19 mouse cellular contexts compared by ENCODE assay signal in genomic region chr6:36832681-36833080, GRCm38 (mm10). TPM values are rescaled to one million over a fixed set of nuclear protein-coding genes. Genes with fewer than 3 reads are reported as not detected.
"Had no signal": no experiment of that assay in that cellular context is flagged by ENCODE, and none has a peak within 500 bp of the region (broad histone marks: within the 10 kb centered on the region; RNA-seq: fewer than 3 reads in every experiment).

No protein-coding gene starts in this region.

- H3K4me1 ChIP-seq: liver, embryonic 12.5 days; liver, embryonic 15.5 days; lung, embryonic 15.5 days; neural tube, embryonic 12.5 days had no signal

- ATAC-seq: intestine, embryonic 16.5 days; liver, embryonic 12.5 days; midbrain, embryonic 16.5 days had no signal

- H3K27ac ChIP-seq: liver, embryonic 12.5 days; liver, embryonic 15.5 days; lung, embryonic 15.5 days; midbrain, embryonic 12.5 days; neural tube, embryonic 12.5 days had no signal

- DNase-seq: kidney, adult 18-20 months; kidney, adult 9 months; kidney, postnatal 14 days; kidney, postnatal 4 days; liver; lung, postnatal 14 days; lung, postnatal 4 days; retina, postnatal 1 day; thymus, adult 18-20 months; thymus, postnatal 36 days had no signal

- H3K36me3 ChIP-seq: liver, embryonic 12.5 days; liver, embryonic 15.5 days; lung, embryonic 15.5 days; midbrain, embryonic 12.5 days; neural tube, embryonic 12.5 days had no signal

- H3K4me2 ChIP-seq: liver, embryonic 12.5 days; liver, embryonic 15.5 days; lung, embryonic 15.5 days; midbrain, embryonic 12.5 days; neural tube, embryonic 12.5 days had no signal

- H3K9ac ChIP-seq: liver, embryonic 12.5 days; liver, embryonic 15.5 days; lung, embryonic 15.5 days; midbrain, embryonic 12.5 days; neural tube, embryonic 12.5 days had no signal

- H3K9me3 ChIP-seq: liver, embryonic 12.5 days; liver, embryonic 15.5 days; lung, embryonic 15.5 days; midbrain, embryonic 12.5 days; neural tube, embryonic 12.5 days had no signal

- H3K27me3 ChIP-seq: liver, embryonic 12.5 days; liver, embryonic 15.5 days; lung, embryonic 15.5 days; midbrain, embryonic 12.5 days; neural tube, embryonic 12.5 days had no signal

- H3K4me3 ChIP-seq: liver, embryonic 12.5 days; liver, embryonic 15.5 days; lung, embryonic 15.5 days; midbrain, embryonic 12.5 days; neural tube, embryonic 12.5 days had no signal

RNA-seq across cellular contexts. Expression of gene Ptn, which starts 22.7 kb away (rescaled TPM):
- total RNA-seq: monocyte, adult 5-6 weeks; neutrophil, adult 5-6 weeks had no signal
